Mouse (Mus musculus): ENCODE data around the gene Slc24a3. TPM values are rescaled to one million over a fixed set of nuclear protein-coding genes. Genes with fewer than 3 reads are reported as not detected.

Slc24a3 gene
- polyA plus RNA-seq, 1 experiment from 2014 or later: 8.8 TPM

DNA sequence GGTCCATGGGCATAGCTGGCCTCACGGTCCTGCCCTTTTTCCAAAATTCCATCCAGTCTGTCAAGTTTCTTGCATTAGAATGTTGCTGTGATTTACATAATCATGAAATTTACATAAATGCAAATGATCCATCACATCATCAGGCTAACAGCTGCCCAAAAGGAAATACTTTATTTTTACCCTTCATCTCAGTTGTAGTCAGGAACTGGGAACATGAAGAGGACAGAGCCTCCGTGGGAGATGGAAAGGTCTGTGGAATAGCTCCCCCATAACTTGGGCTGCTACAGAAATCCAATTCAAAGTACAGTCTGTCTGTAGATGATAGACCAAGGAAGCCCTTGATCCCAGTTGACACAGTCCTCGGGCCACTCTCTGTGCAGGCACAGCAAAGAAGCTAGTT, 417.9 kb downstream of the Slc24a3 start:
- Histone ChIP-seq H3K9me3 (ENCODE audit: control insufficient read depth, low read length) (no peaks in the 10 kb centered on the region), H3K4me1 (replicated peaks; ENCODE audit: control insufficient read depth, insufficient read depth, low read length) (no peaks in the 10 kb centered on the region), H3K27me3 (replicated peaks; ENCODE audit: control insufficient read depth, insufficient read depth, low read length) (no peaks in the 10 kb centered on the region), H3K9ac (ENCODE audit: low read length) (no peak overlapping the region), H3K4me2 (ENCODE audit: low read length) (no peak overlapping the region), H3K36me3 (ENCODE audit: control insufficient read depth, insufficient read depth, low read length) (no peaks in the 10 kb centered on the region), H3K4me3 (ENCODE audit: low read depth, low read length) (no peak overlapping the region), H3K27ac (ENCODE audit: low read depth) (no peak overlapping the region)
- WGBS: 76% methylated on average over 3 of the region's 3 CpGs
- DNase-seq (ENCODE audit: low spot score) (no peak), ATAC-seq (replicated peaks; ENCODE audit: low FRiP score, low TSS enrichment, low read depth) (no peak)

- ATAC-seq (replicated peaks; ENCODE audit: low FRiP score, low TSS enrichment, low read depth): peak; percentile 75
- no peak overlapping the region for H3K9ac ChIP-seq (ENCODE audit: low read length)
- no peak overlapping the region for H3K27ac ChIP-seq (ENCODE audit: low read depth)
- WGBS: 64% methylated on average over 8 of the region's 8 CpGs
- peak; percentile 65 for DNase-seq (ENCODE audit: low spot score)
- no peaks in the 10 kb centered on the region for H3K4me1 ChIP-seq (replicated peaks; ENCODE audit: control insufficient read depth, insufficient read depth, low read length)
- H3K27me3 ChIP-seq (replicated peaks; ENCODE audit: control insufficient read depth, insufficient read depth, low read length): no peaks in the 10 kb centered on the region
- no peaks in the 10 kb centered on the region for H3K9me3 ChIP-seq (ENCODE audit: control insufficient read depth, low read length)
- no peaks in the 10 kb centered on the region for H3K36me3 ChIP-seq (ENCODE audit: control insufficient read depth, insufficient read depth, low read length)
- no peak overlapping the region for H3K4me3 ChIP-seq (ENCODE audit: low read depth, low read length)
- no peak overlapping the region for H3K4me2 ChIP-seq (ENCODE audit: low read length)
These were observed 420.6 kb downstream of the Slc24a3 start for GRCm38 (mm10) chr2:145588009-145588737.

DNA sequence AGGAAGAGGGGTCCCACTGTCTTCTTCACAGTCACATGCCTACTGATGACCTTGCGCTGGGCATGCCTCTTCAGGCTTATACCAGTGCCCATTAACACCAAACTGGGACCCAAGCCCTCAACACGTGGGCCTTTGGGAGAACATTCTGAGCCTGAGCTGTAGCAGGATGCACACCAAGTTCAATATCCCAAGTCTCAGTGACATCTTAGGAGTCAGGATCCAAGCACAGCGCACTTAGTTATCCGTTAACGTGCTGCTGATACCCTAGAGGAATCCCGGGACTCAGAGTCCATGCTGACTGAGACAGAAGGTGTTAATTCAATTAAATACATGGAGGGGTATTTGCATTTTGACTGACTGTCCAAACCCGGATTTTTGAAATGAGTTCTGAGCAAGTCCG, 424.3 kb downstream of the Slc24a3 start:
- 84% methylated on average over 8 of the region's 8 CpGs for WGBS
- Histone ChIP-seq H3K9me3 (ENCODE audit: control insufficient read depth, low read length) (no peaks in the 10 kb centered on the region), H3K4me3 (ENCODE audit: low read depth, low read length) (no peak overlapping the region), H3K27me3 (replicated peaks; ENCODE audit: control insufficient read depth, insufficient read depth, low read length) (no peaks in the 10 kb centered on the region), H3K9ac (ENCODE audit: low read length) (no peak overlapping the region), H3K4me1 (replicated peaks; ENCODE audit: control insufficient read depth, insufficient read depth, low read length) (no peaks in the 10 kb centered on the region), H3K36me3 (ENCODE audit: control insufficient read depth, insufficient read depth, low read length) (no peaks in the 10 kb centered on the region), H3K4me2 (ENCODE audit: low read length) (no peak overlapping the region), H3K27ac (ENCODE audit: low read depth) (no peak overlapping the region)
- ATAC-seq (replicated peaks; ENCODE audit: low FRiP score, low TSS enrichment, low read depth): no peak
- DNase-seq (ENCODE audit: low spot score): no peak

DNA sequence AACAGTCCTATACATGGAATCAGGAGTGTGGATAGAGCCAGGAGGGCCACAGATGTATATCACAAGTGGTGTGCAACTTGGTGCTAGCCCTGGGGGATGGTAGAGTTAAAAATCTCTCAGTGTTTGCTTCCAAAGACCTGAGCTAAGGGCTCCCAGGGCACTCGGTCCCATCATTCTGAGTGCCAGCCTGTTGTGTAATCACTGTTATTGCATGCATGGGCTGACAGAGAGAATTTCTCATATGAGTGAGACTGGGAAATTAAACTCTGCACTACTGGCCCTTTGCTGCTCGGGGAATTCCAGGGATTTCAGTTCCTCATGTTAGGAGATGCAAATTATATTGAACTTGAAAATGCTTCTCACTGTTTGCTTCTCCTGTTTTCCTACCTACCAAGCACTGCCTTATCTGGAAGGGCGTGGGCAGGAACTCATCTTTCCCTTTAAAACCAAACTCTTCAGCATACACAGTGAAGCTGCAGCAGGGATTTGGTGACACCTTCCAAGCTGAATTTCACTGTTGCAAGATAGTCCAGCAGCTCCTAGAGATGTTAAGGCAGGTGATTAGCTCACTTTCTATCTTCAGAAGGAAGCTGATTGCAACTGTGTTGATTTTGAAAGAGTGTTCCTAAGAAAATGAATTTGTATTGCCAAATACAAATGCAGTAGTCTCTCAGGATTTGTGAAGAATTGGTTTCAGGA, 426.2 kb downstream of the Slc24a3 start:
- 71% methylated on average over 3 of the region's 3 CpGs for WGBS
- Histone ChIP-seq H3K4me1 (replicated peaks; ENCODE audit: control insufficient read depth, insufficient read depth, low read length) (no peaks in the 10 kb centered on the region), H3K4me2 (ENCODE audit: low read length) (no peak overlapping the region), H3K27ac (ENCODE audit: low read depth) (no peak overlapping the region), H3K4me3 (ENCODE audit: low read depth, low read length) (no peak overlapping the region), H3K9ac (ENCODE audit: low read length) (no peak overlapping the region), H3K27me3 (replicated peaks; ENCODE audit: control insufficient read depth, insufficient read depth, low read length) (no peaks in the 10 kb centered on the region), H3K9me3 (ENCODE audit: control insufficient read depth, low read length) (no peaks in the 10 kb centered on the region), H3K36me3 (ENCODE audit: control insufficient read depth, insufficient read depth, low read length) (no peaks in the 10 kb centered on the region)
- DNase-seq (ENCODE audit: low spot score) (no peak), ATAC-seq (replicated peaks; ENCODE audit: low FRiP score, low TSS enrichment, low read depth) (no peak)

GRCm38 (mm10) chr2:145597866-145598265, 430.3 kb downstream of the Slc24a3 start:
- Histone ChIP-seq H3K4me1 (replicated peaks; ENCODE audit: control insufficient read depth, insufficient read depth, low read length) (no peaks in the 10 kb centered on the region), H3K9me3 (ENCODE audit: control insufficient read depth, low read length) (no peaks in the 10 kb centered on the region), H3K9ac (ENCODE audit: low read length) (no peak overlapping the region), H3K4me2 (ENCODE audit: low read length) (no peak overlapping the region), H3K4me3 (ENCODE audit: low read depth, low read length) (no peak overlapping the region), H3K36me3 (ENCODE audit: control insufficient read depth, insufficient read depth, low read length) (no peaks in the 10 kb centered on the region), H3K27ac (ENCODE audit: low read depth) (no peak overlapping the region), H3K27me3 (replicated peaks; ENCODE audit: control insufficient read depth, insufficient read depth, low read length) (no peaks in the 10 kb centered on the region)
- no peak for ATAC-seq (replicated peaks; ENCODE audit: low FRiP score, low TSS enrichment, low read depth)
- DNase-seq (ENCODE audit: low spot score): no peak
- WGBS: 75% methylated on average over 5 of the region's 5 CpGs

DNA sequence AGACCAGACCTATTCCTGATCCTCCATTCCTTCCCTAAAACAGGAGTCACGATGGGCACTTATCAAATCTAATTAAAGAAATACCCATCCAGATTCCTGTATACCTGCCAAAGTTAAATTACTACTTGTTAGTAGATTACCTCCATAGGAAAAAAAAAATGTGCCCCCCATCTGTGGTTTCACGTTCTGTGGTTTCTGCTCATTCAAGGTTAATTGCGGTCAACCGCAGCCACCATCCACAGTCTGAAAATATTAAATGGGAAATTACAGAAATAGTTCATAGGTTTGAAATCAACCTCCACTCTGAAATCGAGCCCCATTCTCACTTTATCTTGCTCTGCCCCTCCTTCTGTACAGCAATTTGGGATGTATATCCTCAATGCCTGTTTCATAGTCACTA, 440.3 kb downstream of the Slc24a3 start:
- H3K9me3 ChIP-seq (ENCODE audit: control insufficient read depth, low read length): no peaks in the 10 kb centered on the region
- no peak overlapping the region for H3K9ac ChIP-seq (ENCODE audit: low read length)
- ATAC-seq (replicated peaks; ENCODE audit: low FRiP score, low TSS enrichment, low read depth) (no peak), DNase-seq (ENCODE audit: low spot score) (no peak)
- H3K27ac ChIP-seq (ENCODE audit: low read depth): no peak overlapping the region
- no peaks in the 10 kb centered on the region for H3K36me3 ChIP-seq (ENCODE audit: control insufficient read depth, insufficient read depth, low read length)
- 92% methylated on average over 5 of the region's 5 CpGs for WGBS
- no peaks in the 10 kb centered on the region for H3K4me1 ChIP-seq (replicated peaks; ENCODE audit: control insufficient read depth, insufficient read depth, low read length)
- H3K4me3 ChIP-seq (ENCODE audit: low read depth, low read length): no peak overlapping the region
- no peak overlapping the region for H3K4me2 ChIP-seq (ENCODE audit: low read length)
- H3K27me3 ChIP-seq (replicated peaks; ENCODE audit: control insufficient read depth, insufficient read depth, low read length): no peaks in the 10 kb centered on the region

GRCm38 (mm10) chr2:145610796-145611705, 443.5 kb downstream of the Slc24a3 start:
- 44% methylated on average over 15 of the region's 15 CpGs for WGBS
- DNase-seq (ENCODE audit: low spot score): peak; percentile 75
- no peak overlapping the region for H3K9ac ChIP-seq (ENCODE audit: low read length)
- no peaks in the 10 kb centered on the region for H3K9me3 ChIP-seq (ENCODE audit: control insufficient read depth, low read length)
- H3K27me3 ChIP-seq (replicated peaks; ENCODE audit: control insufficient read depth, insufficient read depth, low read length): no peaks in the 10 kb centered on the region
- H3K4me3 ChIP-seq (ENCODE audit: low read depth, low read length): no peak overlapping the region
- ATAC-seq (replicated peaks; ENCODE audit: low FRiP score, low TSS enrichment, low read depth): no peak
- no peak overlapping the region for H3K27ac ChIP-seq (ENCODE audit: low read depth)
- H3K4me1 ChIP-seq (replicated peaks; ENCODE audit: control insufficient read depth, insufficient read depth, low read length): no peaks in the 10 kb centered on the region
- H3K4me2 ChIP-seq (ENCODE audit: low read length): no peak overlapping the region
- no peaks in the 10 kb centered on the region for H3K36me3 ChIP-seq (ENCODE audit: control insufficient read depth, insufficient read depth, low read length)

DNA sequence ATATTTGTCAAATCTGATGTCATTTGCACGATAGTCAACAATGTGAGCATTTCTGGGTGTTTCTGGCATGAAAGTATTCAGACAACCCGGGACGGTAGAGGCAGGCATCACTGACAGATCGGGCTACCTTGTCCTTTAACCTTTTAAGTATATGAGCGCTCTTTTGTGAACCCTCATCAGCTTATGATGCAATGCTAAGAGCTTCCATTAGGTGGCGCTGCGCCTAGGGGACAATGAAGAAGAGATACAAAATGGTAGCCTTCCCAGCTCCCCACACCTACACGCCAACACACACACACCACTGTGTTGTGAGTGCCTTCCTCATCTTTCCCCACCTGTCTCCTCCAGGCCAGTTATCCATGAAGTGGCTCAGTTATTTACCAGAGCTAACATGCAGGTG, 445.4 kb downstream of the Slc24a3 start:
- Histone ChIP-seq H3K9ac (ENCODE audit: low read length) (no peak overlapping the region), H3K36me3 (ENCODE audit: control insufficient read depth, insufficient read depth, low read length) (no peaks in the 10 kb centered on the region), H3K27me3 (replicated peaks; ENCODE audit: control insufficient read depth, insufficient read depth, low read length) (no peaks in the 10 kb centered on the region), H3K27ac (ENCODE audit: low read depth) (no peak overlapping the region), H3K4me3 (ENCODE audit: low read depth, low read length) (no peak overlapping the region), H3K4me2 (ENCODE audit: low read length) (no peak overlapping the region), H3K9me3 (ENCODE audit: control insufficient read depth, low read length) (no peaks in the 10 kb centered on the region), H3K4me1 (replicated peaks; ENCODE audit: control insufficient read depth, insufficient read depth, low read length) (no peaks in the 10 kb centered on the region)
- 72% methylated on average over 8 of the region's 8 CpGs for WGBS
- no peak for ATAC-seq (replicated peaks; ENCODE audit: low FRiP score, low TSS enrichment, low read depth)
- no peak for DNase-seq (ENCODE audit: low spot score)
